Mouse (Mus musculus) kidney, postnatal 0 days (tissue): Measurements from ENCODE around the gene Efhd2. TPM values are rescaled to one million over a fixed set of nuclear protein-coding genes. Genes with fewer than 3 reads are reported as not detected.

ENCODE experiments used
- ATAC-seq: fragments of 200-750 bp; cut with Nextera tagmentation; replicated peaks from 2 replicates; pipeline ENCODE4 v1.8.0; 2017; ENCODE audit warnings: low read depth, moderate number of reproducible peaks, moderate TSS enrichment, moderate library complexity; ENCODE audit not compliant: low FRiP score
- DNase-seq: peaks from one replicate; pipeline ENCODE4 v3.0.0-alpha.2; 2016; ENCODE audit warnings: low spot score
- H3K27ac ChIP-seq: fragments of 300-500 bp; sonication (generic); 2 replicates; pipeline ENCODE4 v1.5.1; 2014; ENCODE audit warnings: mild to moderate bottlenecking
- H3K27me3 ChIP-seq: fragments of 300-500 bp; sonication (generic); 2 replicates; pipeline ENCODE4 v1.6.1; 2014; ENCODE audit warnings: low read length, mixed read lengths; ENCODE audit not compliant: insufficient read depth
- H3K36me3 ChIP-seq: fragments of 300-500 bp; sonication (generic); 2 replicates; pipeline ENCODE4 v1.6.1; 2014; ENCODE audit warnings: low read length, mixed read lengths; ENCODE audit not compliant: insufficient read depth
- H3K4me1 ChIP-seq: fragments of 300-500 bp; sonication (generic); replicated peaks from 2 replicates; pipeline ENCODE4 v1.6.1; 2014; ENCODE audit warnings: antibody characterized with exemption, low read length, mixed read lengths; ENCODE audit not compliant: insufficient read depth
- H3K4me2 ChIP-seq: fragments of 300-500 bp; sonication (generic); 2 replicates; pipeline ENCODE4 v1.6.1; 2014; ENCODE audit warnings: mild to moderate bottlenecking, low read length, moderate library complexity, mixed read lengths
- H3K4me3 ChIP-seq: fragments of 300-500 bp; sonication (generic); replicated peaks from 2 replicates; pipeline ENCODE4 v1.5.1; 2014; ENCODE audit warnings: low read depth, low read length
- H3K9ac ChIP-seq: fragments of 300-500 bp; sonication (generic); 2 replicates; pipeline ENCODE4 v1.6.1; 2014; ENCODE audit warnings: low read depth, low read length
- H3K9me3 ChIP-seq: fragments of 300-500 bp; sonication (generic); replicated peaks from 2 replicates; pipeline ENCODE4 v1.6.1; 2016; ENCODE audit warnings: low read length, inconsistent platforms, mixed read lengths
- CTCF ChIP-seq: IDR thresholded peaks from 2 replicates; pipeline ENCODE4 v1.5.1; 2016; ENCODE audit warnings: antibody characterized with exemption, low read depth, mild to moderate bottlenecking, moderate library complexity
- WGBS: fragments of 180-500 bp; shearing (Covaris S2); extraction: QIAGEN DNeasy Blood & Tissue Kit; methylation state at CpG from one replicate; pipeline ENCODE4 v1.1.7; 2014; 5-methylcytosine and 5-hydroxymethylcytosine counted together
- polyA plus RNA-seq: library from polyadenylated mRNA; unstranded; fragments of >200 nt; fragmentation: Nextera tagmentation; extraction: Ambion mirVana; gene quantifications from 2 replicates; pipeline ENCODE4 v1.2.1, GENCODE M21; 2015

The Efhd2 gene
- polyA plus RNA-seq, 1 experiment from 2014 or later = 51.3 TPM

GRCm38 (mm10) chr4:141862867-141863266 is 11.9 kb downstream of the Efhd2 start:
- no peak for TF ChIP-seq CTCF
- Histone ChIP-seq H3K27me3 (no peaks in the 10 kb centered on the region), H3K4me1 (0 out of 2 replicates have a peak, but pooled peaks cover 3% of the 10 kb centered on the region)

GRCm38 (mm10) chr4:141861591-141862295 is 13.0 kb downstream of the Efhd2 start:
- ATAC-seq = no peak
- H3K4me2 ChIP-seq = no peak overlapping the region

More at GRCm38 (mm10) chr4:141862867-141863266, 11.9 kb downstream of the Efhd2 start:
- Histone ChIP-seq H3K9me3 (no peaks in the 10 kb centered on the region), H3K27ac (no peak overlapping the region), H3K36me3 (peaks cover 8% of the 10 kb centered on the region; the same call in 1 of the 2 replicates), H3K9ac (no peak overlapping the region), H3K4me3 (no peak overlapping the region), H3K4me2 (no peak overlapping the region)
- DNase-seq (no peak), ATAC-seq (no peak)
- 86% methylated on average over 5 of the region's 5 CpGs for WGBS

GRCm38 (mm10) chr4:141860246-141860841 is 14.4 kb downstream of the Efhd2 start:
- no peak overlapping the region for H3K27ac ChIP-seq
- H3K4me1 ChIP-seq = no peaks in the 10 kb centered on the region
- DNase-seq (no peak), ATAC-seq (no peak)
- TF ChIP-seq CTCF = no peak
- no peak overlapping the region for H3K4me3 ChIP-seq
- H3K36me3 ChIP-seq = peaks cover 8% of the 10 kb centered on the region; the same call in 1 of the 2 replicates
- WGBS = 65% methylated on average over 19 of the region's 19 CpGs
- no peak overlapping the region for H3K4me2 ChIP-seq
- H3K9ac ChIP-seq = no peak overlapping the region
- H3K9me3 ChIP-seq = no peaks in the 10 kb centered on the region
- no peaks in the 10 kb centered on the region for H3K27me3 ChIP-seq

More at GRCm38 (mm10) chr4:141861591-141862295, 13.0 kb downstream of the Efhd2 start:
- TF ChIP-seq CTCF = no peak
- no peak for DNase-seq
- 78% methylated on average over 17 of the region's 17 CpGs for WGBS
- Histone ChIP-seq H3K4me3 (no peak overlapping the region), H3K9ac (no peak overlapping the region), H3K27ac (no peak overlapping the region), H3K4me1 (no peaks in the 10 kb centered on the region), H3K36me3 (peaks cover 8% of the 10 kb centered on the region; the same call in 1 of the 2 replicates), H3K27me3 (no peaks in the 10 kb centered on the region), H3K9me3 (no peaks in the 10 kb centered on the region)

- Histone ChIP-seq H3K4me3 (no peak overlapping the region), H3K27ac (no peak overlapping the region), H3K9me3 (no peaks in the 10 kb centered on the region), H3K9ac (no peak overlapping the region), H3K36me3 (peaks cover 8% of the 10 kb centered on the region; the same call in 1 of the 2 replicates), H3K27me3 (no peaks in the 10 kb centered on the region), H3K4me1 (no peaks in the 10 kb centered on the region), H3K4me2 (no peak overlapping the region)
- DNase-seq = no peak
- no peak for TF ChIP-seq CTCF
- WGBS = 88% methylated on average over 14 of the region's 14 CpGs
- ATAC-seq = no peak
Observed at GRCm38 (mm10) chr4:141859351-141859750, 15.4 kb downstream of the Efhd2 start.

- no peak for DNase-seq
Observed at GRCm38 (mm10) chr4:141858501-141858900, 16.2 kb downstream of the Efhd2 start.

GRCm38 (mm10) chr4:141857422-141857930 is 17.2 kb downstream of the Efhd2 start:
- peak; percentile 99 for TF ChIP-seq CTCF
- WGBS = 18% methylated on average over 10 of the region's 10 CpGs
- DNase-seq (peak; percentile 87), ATAC-seq (peak; percentile 67)
- H3K4me3 ChIP-seq = no peak overlapping the region
- no peak overlapping the region for H3K27ac ChIP-seq
- H3K9ac ChIP-seq = no peak overlapping the region
- H3K27me3 ChIP-seq = no peaks in the 10 kb centered on the region
- peaks cover 8% of the 10 kb centered on the region; the same call in 1 of the 2 replicates for H3K36me3 ChIP-seq
- no peaks in the 10 kb centered on the region for H3K4me1 ChIP-seq
- H3K4me2 ChIP-seq = no peak overlapping the region
- H3K9me3 ChIP-seq = no peaks in the 10 kb centered on the region

More at GRCm38 (mm10) chr4:141858501-141858900, 16.2 kb downstream of the Efhd2 start:
- no peak overlapping the region for H3K4me2 ChIP-seq
- no peak overlapping the region for H3K9ac ChIP-seq
- no peak for TF ChIP-seq CTCF
- peaks cover 8% of the 10 kb centered on the region; the same call in 1 of the 2 replicates for H3K36me3 ChIP-seq
- no peaks in the 10 kb centered on the region for H3K27me3 ChIP-seq
- 84% methylated on average over 20 of the region's 20 CpGs for WGBS
- no peaks in the 10 kb centered on the region for H3K4me1 ChIP-seq
- ATAC-seq = no peak
- H3K4me3 ChIP-seq = no peak overlapping the region
- H3K9me3 ChIP-seq = no peaks in the 10 kb centered on the region
- H3K27ac ChIP-seq = no peak overlapping the region
